Mouse (Mus musculus) mesoderm, embryonic 11.5 days (tissue): Measurements from ENCODE around the gene Srd5a1.
"Not testable (repeated sequence)": the region's sequence is repeated elsewhere in the genome, so short reads cannot be mapped to it uniquely, and the experiment has no call there.

Experiments used
- DNase-seq: peaks from one replicate; pipeline ENCODE4 v3.0.0-alpha.2; 2012; ENCODE audit warnings: low read depth, low spot score

The Srd5a1 gene

DNA sequence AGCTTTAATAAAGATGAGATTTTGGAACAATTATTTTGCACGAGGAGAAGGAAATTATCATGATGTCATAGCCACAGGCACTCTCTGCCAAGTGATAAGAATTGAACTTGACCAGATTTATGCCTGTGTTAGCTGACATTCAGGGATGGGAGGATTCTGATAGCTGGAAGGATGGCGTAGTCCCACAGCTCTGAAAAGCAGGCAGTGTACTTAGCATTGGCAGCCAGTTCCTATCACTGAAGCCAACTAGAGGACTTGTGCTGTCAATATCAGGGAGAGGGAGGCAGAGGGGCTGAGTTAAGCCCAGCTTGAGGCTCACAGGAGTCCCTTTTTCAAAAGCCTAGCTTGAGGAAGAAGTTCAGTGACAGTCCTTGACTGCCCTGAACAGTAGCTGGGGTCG, 13.3 kb upstream of the Srd5a1 start:
- DNase-seq, result no peak

DNA sequence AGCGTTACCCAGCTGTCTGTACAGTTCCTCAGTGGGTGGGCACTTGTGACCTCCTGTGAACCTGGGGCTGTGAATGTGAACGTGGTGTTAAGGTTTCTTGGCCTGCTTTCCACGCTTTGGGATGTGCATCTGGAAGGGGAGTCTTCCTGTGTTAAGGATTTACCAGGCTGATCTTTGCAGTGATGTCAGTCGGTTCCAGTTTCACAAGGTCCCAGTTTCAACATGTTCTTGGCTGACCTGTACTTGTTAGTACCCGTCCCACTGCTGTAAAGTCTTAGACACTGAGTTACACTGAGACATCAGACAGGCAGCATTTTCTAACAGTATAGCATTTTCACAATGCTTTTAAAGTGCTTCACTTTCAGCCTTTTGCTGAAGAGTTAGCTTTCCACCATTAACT, 12.6 kb upstream of the Srd5a1 start:
- no peak for DNase-seq

- DNase-seq, result no peak
Observed at GRCm38 (mm10) chr13:69616716-69617115, 5.5 kb upstream of the Srd5a1 start.

DNA sequence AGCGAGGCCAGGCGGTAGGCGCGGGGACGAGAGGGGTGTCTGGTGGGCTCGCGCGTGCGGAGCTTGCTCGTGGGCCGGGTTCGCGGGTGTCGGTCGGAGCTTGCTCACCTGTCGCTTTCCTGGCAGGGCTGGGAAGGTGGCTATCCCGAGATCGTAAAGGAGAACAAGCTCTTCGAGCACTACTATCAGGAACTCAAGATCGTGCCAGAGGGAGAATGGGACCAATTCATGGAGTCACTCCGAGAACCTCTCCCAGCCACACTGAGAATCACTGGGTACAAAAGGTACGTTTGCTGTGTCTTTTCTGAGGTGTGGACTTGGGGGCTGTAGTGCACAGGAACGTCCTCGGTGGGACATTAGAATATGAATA, 918 bp upstream of the Srd5a1 start:
- no peak for DNase-seq

GRCm38 (mm10) chr13:69610751-69611397, 368 bp downstream of the Srd5a1 start:
- DNase-seq, result peak; percentile 21

GRCm38 (mm10) chr13:69608734-69609133, 2.5 kb downstream of the Srd5a1 start:
- no peak for DNase-seq

DNA sequence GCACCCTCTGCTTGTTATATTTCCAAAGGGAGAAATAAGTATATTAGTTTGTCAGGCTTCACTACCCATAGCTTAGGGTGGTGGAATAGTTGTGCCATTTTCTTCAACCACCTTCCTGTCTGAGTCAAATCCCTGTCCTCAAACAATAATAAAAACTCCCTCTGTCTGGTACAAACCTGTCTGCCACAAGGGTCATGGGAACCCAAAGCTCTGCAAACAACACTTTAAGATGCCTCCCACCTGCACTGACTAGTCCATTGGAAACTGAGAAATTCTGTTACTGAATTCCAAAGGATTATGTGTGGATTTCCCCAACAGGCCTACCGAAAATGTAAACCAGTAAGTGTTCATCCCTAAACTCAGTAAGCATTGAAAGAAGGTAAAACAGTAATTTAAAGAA, 6.6 kb downstream of the Srd5a1 start:
- DNase-seq, result no peak

- no peak for DNase-seq
Observed at GRCm38 (mm10) chr13:69601321-69601720, 9.9 kb downstream of the Srd5a1 start.

DNA sequence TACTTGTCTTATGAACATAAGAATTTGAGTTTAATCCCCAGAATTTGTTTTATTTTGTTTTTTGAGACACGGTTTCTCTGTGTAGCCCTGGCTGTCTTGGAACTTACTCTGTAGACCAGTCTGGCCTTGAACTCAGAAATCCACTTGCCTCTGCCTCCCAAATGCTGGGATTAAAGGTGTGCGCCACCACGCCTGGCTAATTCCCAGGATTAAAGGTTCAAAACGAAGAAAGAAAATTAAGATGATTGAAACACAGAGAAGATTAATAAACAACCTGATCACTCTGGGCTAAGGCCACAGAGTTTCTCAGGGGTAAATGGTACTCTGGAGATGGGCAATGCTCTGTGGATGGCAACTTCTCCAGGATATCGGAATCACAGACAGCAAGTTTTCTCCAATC, 10.4 kb downstream of the Srd5a1 start:
- DNase-seq, result not testable (repeated sequence)

- DNase-seq, result no peak
Observed at GRCm38 (mm10) chr13:69598867-69599266, 12.4 kb downstream of the Srd5a1 start.

DNA sequence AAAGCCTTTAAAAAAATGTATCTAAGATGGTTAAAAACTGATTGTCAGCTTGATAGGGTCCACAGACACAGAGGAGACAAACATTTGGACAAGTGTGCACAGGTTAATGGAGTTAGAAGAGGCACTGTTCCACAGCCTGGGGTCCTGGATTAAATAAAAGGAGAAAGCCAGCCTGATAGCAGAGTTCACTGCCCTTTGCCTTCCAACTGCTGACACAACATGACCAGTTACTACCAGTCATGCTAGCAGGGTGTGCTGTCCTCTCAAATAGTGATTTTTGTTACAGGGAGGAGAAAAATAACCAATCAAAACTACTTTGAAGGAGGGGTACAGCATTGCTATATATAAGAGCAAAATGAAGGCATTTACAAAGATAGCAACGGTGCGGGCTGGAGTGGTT, 14.7 kb downstream of the Srd5a1 start:
- no peak for DNase-seq

DNA sequence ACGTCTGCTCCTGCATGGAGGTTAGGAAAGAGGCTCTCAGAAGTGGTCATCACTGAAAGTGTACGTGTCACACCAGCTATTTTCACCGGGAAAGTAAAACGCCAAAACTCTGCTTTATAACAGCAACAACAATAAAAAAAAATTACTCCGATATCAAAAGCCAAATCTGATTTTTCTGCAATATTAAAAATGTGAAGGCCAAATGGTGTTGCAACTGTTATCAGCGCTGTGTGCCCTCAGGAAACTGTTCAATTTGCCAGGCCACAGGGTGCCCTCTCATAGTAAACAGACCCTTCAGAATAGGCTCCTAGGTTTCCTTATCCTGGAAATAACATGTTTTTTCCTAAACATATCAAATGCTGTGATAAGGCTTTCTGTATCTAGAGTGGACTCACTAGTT, 15.3 kb downstream of the Srd5a1 start:
- no peak for DNase-seq

DNA sequence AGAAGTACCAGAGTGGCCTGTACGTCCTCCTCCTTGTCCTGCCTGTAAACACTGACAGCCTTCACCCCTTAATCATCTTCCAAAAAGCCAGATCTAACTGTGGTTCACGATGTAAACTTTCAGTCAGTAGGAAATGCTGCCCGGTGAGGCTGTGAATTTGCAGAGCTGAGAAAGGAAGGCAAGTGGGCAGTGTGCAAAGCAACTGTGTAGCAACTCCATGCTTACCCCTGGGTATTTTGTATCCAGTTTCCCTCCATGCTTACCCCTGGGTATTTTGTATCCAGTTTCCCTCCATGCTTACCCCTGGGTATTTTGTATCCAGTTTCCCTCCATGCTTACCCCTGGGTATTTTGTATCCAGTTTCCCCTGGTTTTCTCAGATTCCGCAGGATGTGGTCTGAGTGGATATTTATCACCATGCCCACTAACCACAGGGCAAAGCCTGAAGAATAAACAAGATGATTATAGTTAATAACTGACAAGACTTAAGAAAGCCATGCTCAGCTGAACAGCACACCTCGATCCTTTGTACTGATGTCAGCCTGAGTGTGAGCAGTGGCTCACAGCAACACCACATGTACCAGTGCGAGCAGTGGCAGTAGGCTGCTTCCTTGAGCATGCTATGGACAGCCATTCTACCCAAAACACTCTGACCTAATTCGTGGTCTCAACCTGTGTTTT, 16.5 kb downstream of the Srd5a1 start:
- DNase-seq, result no peak

DNA sequence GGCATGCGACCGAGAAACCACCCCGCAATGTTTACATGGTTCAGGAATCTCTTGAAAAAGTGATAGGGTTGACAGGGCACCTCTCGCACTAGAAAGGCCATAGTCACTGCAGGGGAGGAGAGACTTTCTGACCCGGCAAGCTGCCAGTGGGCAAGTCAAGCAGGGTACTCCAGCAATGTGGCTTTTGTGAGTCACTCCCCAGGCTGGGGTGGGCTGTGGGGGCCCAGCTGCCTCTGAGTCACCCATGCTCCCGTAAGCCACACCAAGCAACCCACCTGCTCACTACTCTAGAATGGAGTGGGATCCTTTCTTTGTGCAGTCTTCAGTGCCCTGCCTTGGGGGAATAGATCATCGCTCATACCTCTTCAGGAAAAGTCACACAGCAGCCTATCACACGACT, 17.8 kb downstream of the Srd5a1 start:
- no peak for DNase-seq

DNA sequence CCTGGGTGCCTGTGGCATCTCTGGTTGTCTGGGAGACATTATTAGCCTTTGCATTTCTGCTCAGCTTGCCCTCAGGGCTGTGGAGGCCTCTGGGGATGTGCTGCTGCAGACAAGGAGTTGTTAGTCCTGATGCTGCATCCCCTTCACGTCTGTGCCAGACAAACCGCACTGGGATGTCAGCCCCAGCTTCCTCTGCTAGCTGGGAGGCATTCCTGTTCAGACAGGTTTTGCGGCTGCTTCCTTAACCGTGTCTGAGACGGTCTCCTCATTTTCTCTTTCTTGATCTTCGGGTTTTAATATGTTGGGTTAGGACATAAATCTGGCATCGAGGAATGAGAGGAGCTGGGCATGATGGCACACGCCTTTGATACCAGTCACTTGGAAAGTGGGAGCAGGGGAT, 19.0 kb downstream of the Srd5a1 start:
- peak; percentile 5 for DNase-seq

- no peak for DNase-seq
Observed at GRCm38 (mm10) chr13:69591338-69591737, 19.9 kb downstream of the Srd5a1 start.

GRCm38 (mm10) chr13:69588263-69588662, 23.0 kb downstream of the Srd5a1 start:
- DNase-seq, result no peak

- no peak for DNase-seq
Observed at GRCm38 (mm10) chr13:69587849-69588248, 23.4 kb downstream of the Srd5a1 start.

DNA sequence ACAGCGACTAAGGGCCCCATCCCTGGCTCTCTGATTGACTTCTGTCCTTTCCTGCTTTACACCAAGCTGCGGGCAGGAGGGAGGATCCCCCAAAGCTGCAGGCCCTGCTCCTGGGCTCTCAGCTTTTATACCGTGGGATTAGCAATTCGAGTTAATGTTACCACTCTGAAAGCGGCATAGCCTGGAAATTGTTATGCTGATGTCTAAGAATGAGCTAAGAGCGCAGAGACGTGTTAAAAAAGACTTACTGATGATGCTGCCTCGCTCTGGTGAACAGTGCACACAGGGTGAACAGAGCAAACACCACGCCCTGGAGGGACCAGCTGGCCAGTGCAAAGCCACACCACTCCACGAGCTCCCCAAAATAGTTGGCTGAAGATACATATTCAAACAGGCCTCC, 24.9 kb downstream of the Srd5a1 start:
- peak; percentile 27 for DNase-seq

- DNase-seq, result peak; percentile 30
Observed at GRCm38 (mm10) chr13:69585828-69586227, 25.4 kb downstream of the Srd5a1 start.

DNA sequence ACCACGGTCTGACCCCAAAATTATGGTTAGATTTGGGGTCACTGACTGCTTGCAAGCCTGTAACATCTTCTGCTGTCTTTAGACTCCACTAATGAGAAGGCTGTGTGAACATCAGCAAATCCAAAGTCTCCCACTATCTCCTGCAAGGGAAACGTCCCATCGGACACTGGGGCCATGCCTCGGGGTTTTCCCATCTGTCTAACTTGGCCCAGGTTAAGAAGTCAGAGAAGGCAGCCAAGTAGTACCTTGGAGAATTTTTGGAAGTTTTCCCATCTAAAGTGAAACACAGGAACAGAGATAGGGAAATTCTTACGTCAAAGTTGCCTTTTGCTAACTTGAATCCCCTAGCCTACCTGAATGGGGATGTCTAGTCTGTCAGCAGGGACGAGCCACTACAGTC, 27.7 kb downstream of the Srd5a1 start:
- DNase-seq, result no peak

- no peak for DNase-seq
Observed at GRCm38 (mm10) chr13:69582411-69582810, 28.8 kb downstream of the Srd5a1 start.

DNA sequence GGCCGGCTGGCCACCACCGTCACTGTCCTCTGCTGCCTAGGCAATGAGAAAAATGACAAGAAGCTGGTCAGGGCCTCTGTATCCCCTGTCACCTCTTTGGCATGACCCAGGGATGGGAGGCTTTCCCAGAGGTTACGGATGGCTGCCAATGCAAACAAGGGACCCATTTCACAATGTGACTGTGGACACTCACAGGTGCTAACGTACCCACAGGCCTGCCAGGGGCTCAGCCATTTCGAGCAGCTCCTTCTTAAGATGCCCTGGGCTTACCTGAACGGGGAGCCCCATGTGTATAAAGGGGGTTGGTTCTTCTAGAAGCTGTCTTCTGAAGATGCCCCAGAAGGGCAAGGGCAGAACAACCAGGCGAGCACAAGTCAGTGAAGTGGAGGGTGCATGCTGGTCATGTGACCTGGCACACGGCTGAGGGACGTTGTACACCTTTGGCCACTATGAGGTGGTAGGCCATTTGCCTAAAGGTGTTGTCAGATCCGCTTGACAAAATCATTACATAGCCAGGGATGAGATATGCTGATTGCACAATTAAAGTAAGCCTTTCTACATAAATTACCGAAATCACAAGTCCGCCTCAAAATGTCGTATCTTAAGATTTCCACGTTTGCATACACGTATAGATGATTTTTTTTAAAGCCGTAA, 33.9 kb downstream of the Srd5a1 start:
- no peak for DNase-seq
